Mouse (Mus musculus) hindbrain, postnatal 0 days (tissue): Measurements from ENCODE around the gene Olfr1177-ps. TPM values are rescaled to one million over a fixed set of nuclear protein-coding genes. Genes with fewer than 3 reads are reported as not detected.

Experiments used
- ATAC-seq: fragments of 200-750 bp; cut with Nextera tagmentation; 2 replicates; pipeline ENCODE4 v1.8.0; 2017; ENCODE audit warnings: mild to moderate bottlenecking, moderate TSS enrichment, moderate library complexity
- DNase-seq: peaks from one replicate; pipeline ENCODE4 v3.0.0-alpha.2; 2015; ENCODE audit warnings: low spot score
- H3K27ac ChIP-seq: fragments of 300-500 bp; sonication (generic); 2 replicates; pipeline ENCODE4 v1.5.1; 2014; ENCODE audit warnings: mild to moderate bottlenecking
- H3K27me3 ChIP-seq: fragments of 300-500 bp; sonication (generic); 2 replicates; pipeline ENCODE4 v1.6.1; 2014; ENCODE audit warnings: low read length, mixed read lengths; ENCODE audit not compliant: insufficient read depth
- H3K36me3 ChIP-seq: fragments of 300-500 bp; sonication (generic); 2 replicates; pipeline ENCODE4 v1.6.1; 2014; ENCODE audit warnings: low read length, mixed read lengths; ENCODE audit not compliant: insufficient read depth
- H3K4me1 ChIP-seq: fragments of 300-500 bp; sonication (generic); 2 replicates; pipeline ENCODE4 v1.6.1; 2014; ENCODE audit warnings: antibody characterized with exemption, low read length, mixed read lengths; ENCODE audit not compliant: insufficient read depth
- H3K4me2 ChIP-seq: fragments of 300-500 bp; sonication (generic); 2 replicates; pipeline ENCODE4 v1.6.1; 2014; ENCODE audit warnings: low read depth, mild to moderate bottlenecking, low read length, moderate library complexity, mixed read lengths
- H3K4me3 ChIP-seq: fragments of 300-500 bp; sonication (generic); 2 replicates; pipeline ENCODE4 v1.5.1; 2014; ENCODE audit warnings: low read length
- H3K9ac ChIP-seq: fragments of 300-500 bp; sonication (generic); replicated peaks from 2 replicates; pipeline ENCODE4 v1.6.1; 2014; ENCODE audit warnings: mild to moderate bottlenecking, low read length, moderate library complexity, mixed read lengths
- H3K9me3 ChIP-seq: fragments of 300-500 bp; sonication (generic); 2 replicates; pipeline ENCODE4 v1.6.1; 2016; ENCODE audit warnings: low read length, mixed read lengths
- CTCF ChIP-seq: IDR thresholded peaks from 2 replicates; pipeline ENCODE4 v1.5.1; 2016; ENCODE audit warnings: antibody characterized with exemption, control low read depth, low read depth
- WGBS: fragments of 180-500 bp; shearing (Covaris S2); extraction: QIAGEN DNeasy Blood & Tissue Kit; methylation state at CpG from one replicate; pipeline ENCODE4 v1.1.7; 2014; 5-methylcytosine and 5-hydroxymethylcytosine counted together
- polyA plus RNA-seq: library from polyadenylated mRNA; unstranded; fragments of >200 nt; fragmentation: Nextera tagmentation; extraction: Ambion mirVana; gene quantifications from 2 replicates; pipeline ENCODE4 v1.2.1, GENCODE M21; 2015
- total RNA-seq: library from RNA; depleted of rRNA; stranded (reverse); fragments of >200 nt; gene quantifications from 2 replicates; pipeline ENCODE4 v1.2.3, GENCODE M21; 2014; rRNA removed

Olfr1177-ps gene
- not detected in 2 replicates for total RNA-seq
- not detected in 2 replicates for polyA plus RNA-seq

DNA sequence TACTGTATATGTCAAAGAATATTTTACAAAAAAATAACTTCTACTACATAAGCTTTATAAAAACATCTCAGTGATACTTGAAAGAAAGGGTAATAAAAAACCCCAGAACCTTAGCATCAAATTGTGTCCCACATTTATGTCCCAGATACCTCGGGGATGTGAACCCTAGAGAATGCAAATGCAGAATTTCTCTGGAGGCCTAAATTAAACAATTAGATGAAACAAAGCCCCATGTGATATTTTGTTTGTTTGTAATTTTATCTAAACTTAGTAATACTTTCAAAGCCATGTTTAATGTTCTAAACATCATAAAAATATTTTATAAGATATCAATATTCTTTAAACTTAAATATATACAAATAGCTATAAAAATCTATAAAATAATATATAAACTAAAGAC lies at the start of gene Olfr1177-ps:
Olfr1177-ps (minus strand) TSS at position 101 of the 400 bp plus-strand sequence.
- no peak within 1 kb of the TSS for H3K4me3 ChIP-seq
- H3K27ac ChIP-seq = no peak within 1 kb of the TSS
- ATAC-seq (no peak), DNase-seq (no peak)
- no peaks in the 10 kb centered on the region for H3K27me3 ChIP-seq
- no peaks in the 10 kb centered on the region for H3K36me3 ChIP-seq
- WGBS = 93% methylated on average over 1 of the region's 1 CpGs
- H3K9ac ChIP-seq = no peak within 1 kb of the TSS
- TF ChIP-seq CTCF = no peak
- H3K4me2 ChIP-seq = no peak within 1 kb of the TSS
- H3K4me1 ChIP-seq = no peaks in the 10 kb centered on the region
- H3K9me3 ChIP-seq = no peaks in the 10 kb centered on the region

DNA sequence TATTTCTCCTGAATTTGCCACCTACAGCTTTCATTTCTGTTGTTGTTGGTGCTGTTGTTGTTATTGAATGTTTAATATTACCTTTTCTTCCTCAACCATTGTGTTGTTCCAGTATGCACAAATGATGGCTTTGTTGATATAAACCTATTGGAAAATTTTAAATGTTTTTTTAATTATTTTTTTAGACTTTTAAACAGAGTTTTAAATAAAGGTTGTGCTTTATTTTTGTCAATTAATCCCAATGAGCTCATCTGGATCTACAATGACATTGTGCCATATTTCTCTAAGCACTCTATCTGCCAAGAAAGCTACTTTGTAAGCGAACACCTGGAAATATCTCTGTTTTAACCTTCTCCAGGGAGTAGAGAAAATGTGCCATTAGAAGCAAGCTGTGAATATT lies 40.5 kb upstream of the Olfr1177-ps start, which contains the start of gene Olfr1178:
Olfr1178 (plus strand) TSS at position 301 of the 400 bp plus-strand sequence.
- DNase-seq = no peak
- 71% methylated on average over 1 of the region's 1 CpGs for WGBS

DNA sequence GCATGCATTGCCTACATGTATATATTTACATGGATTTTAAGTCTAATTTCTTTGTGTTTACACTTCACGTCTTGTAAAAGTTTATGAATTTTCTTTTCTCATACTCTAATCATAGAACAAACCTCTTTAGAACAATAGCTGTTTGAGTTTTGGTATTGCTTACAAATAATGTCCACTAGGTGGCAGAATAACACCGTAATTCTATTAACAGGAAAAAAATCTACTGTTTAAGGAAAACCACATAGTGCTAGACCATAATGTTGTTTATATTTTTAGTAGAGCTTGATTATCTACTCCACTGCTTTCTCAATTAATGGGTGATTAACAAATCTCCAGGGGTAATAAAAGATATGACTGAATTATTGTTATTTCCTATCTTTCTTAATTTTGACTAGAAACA lies 10.0 kb upstream of the Olfr1177-ps start:
- peak; percentile 82 for DNase-seq
- H3K36me3 ChIP-seq = no peaks in the 10 kb centered on the region
- no peak overlapping the region for H3K4me2 ChIP-seq
- peak; percentile 55; the same call in 1 of the 2 replicates for ATAC-seq
- H3K9ac ChIP-seq = no peak overlapping the region
- no peak overlapping the region for H3K27ac ChIP-seq
- TF ChIP-seq CTCF = peak; percentile 66
- no peaks in the 10 kb centered on the region for H3K27me3 ChIP-seq
- no peaks in the 10 kb centered on the region for H3K9me3 ChIP-seq
- 6% methylated on average over 2 of the region's 2 CpGs for WGBS
- H3K4me3 ChIP-seq = no peak overlapping the region
- no peaks in the 10 kb centered on the region for H3K4me1 ChIP-seq

More for the DNA sequence above, 40.5 kb upstream of the Olfr1177-ps start, which contains the start of gene Olfr1178:
- H3K4me2 ChIP-seq = no peak within 1 kb of the TSS
- H3K9me3 ChIP-seq = no peaks in the 10 kb centered on the region
- H3K9ac ChIP-seq = no peak within 1 kb of the TSS
- H3K27me3 ChIP-seq = no peaks in the 10 kb centered on the region
- H3K36me3 ChIP-seq = no peaks in the 10 kb centered on the region
- H3K27ac ChIP-seq = no peak within 1 kb of the TSS
- no peak for TF ChIP-seq CTCF
- no peaks in the 10 kb centered on the region for H3K4me1 ChIP-seq
- H3K4me3 ChIP-seq = no peak within 1 kb of the TSS
- ATAC-seq = no peak

DNA sequence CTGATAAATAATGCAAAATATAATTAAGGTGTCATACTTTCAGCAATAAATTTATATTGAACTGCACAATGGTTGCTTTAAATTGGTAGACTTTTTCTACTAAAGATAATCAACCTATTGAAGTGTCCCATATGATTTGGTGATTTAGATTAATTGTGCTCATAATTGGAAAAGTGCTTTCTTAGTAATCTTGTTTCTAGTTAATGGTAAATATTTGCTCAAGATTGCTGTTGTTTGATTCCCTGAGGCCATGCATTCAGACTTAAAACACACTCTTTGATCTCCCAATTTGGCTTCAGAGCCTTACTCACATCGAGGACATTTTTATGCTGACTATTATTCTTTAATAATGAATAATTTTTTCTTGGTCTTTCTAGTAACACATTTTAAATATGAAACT lies 9.9 kb downstream of the Olfr1177-ps start, which contains the start of gene Olfr1176:
Olfr1176 (plus strand) TSS at position 301 of the 400 bp plus-strand sequence.
- H3K9ac ChIP-seq = no peak within 1 kb of the TSS
- H3K27ac ChIP-seq = no peak within 1 kb of the TSS
- H3K4me3 ChIP-seq = no peak within 1 kb of the TSS
- H3K36me3 ChIP-seq = no peaks in the 10 kb centered on the region
- H3K4me1 ChIP-seq = no peaks in the 10 kb centered on the region
- no peak for ATAC-seq
- WGBS = 62% methylated on average over 1 of the region's 1 CpGs
- TF ChIP-seq CTCF = no peak
- no peaks in the 10 kb centered on the region for H3K27me3 ChIP-seq
- DNase-seq = no peak
- no peaks in the 10 kb centered on the region for H3K9me3 ChIP-seq
- H3K4me2 ChIP-seq = no peak within 1 kb of the TSS

DNA sequence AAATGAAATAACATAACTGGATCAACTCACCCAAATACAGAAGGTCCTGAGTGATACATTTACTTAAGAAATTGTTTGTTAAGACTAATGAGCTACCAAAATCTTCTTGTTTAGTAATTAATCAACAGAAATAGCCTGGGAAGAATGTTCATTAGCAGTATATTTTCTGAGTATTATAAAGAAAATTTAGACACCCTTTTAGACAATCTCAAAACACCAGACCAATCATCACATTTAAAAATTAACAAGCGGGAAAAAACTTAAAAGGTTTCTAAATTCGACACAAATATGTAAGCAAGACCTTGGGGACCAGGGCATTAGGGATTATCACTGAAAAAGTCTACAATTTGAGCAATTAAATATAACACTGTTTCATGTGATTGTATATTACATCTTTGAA lies 19.2 kb downstream of the Olfr1177-ps start, which contains the start of gene Olfr1175-ps:
Olfr1175-ps (minus strand) TSS at position 101 of the 400 bp plus-strand sequence.
- no peak for TF ChIP-seq CTCF
- ATAC-seq = no peak
- Histone ChIP-seq H3K27ac (no peak within 1 kb of the TSS), H3K4me1 (no peaks in the 10 kb centered on the region), H3K4me3 (no peak within 1 kb of the TSS), H3K27me3 (no peaks in the 10 kb centered on the region), H3K4me2 (no peak within 1 kb of the TSS), H3K9me3 (no peaks in the 10 kb centered on the region), H3K9ac (no peak within 1 kb of the TSS), H3K36me3 (no peaks in the 10 kb centered on the region)
- no peak for DNase-seq
- 92% methylated on average over 2 of the region's 2 CpGs for WGBS

DNA sequence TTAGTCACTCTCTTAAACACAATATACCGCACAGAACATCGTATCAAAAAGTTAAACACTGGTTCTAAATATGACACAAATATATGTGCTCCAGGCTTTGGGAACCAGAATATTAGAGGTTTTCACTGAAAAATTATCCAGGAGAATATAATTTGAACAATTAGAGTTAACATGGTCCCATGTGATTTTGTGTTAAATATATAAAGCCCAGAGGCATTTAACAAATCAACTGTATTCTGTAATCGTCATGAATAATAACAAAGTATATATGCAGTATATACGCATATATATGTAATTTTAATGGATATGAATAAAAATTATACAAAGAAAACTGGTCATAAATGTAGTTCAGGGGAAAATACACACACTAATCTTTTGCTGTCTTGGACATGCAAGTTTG lies 31.3 kb downstream of the Olfr1177-ps start, which contains the start of gene Olfr1174-ps:
Olfr1174-ps (minus strand) TSS at position 101 of the 400 bp plus-strand sequence.
- H3K27me3 ChIP-seq = no peaks in the 10 kb centered on the region
- H3K27ac ChIP-seq = no peak within 1 kb of the TSS
- H3K4me1 ChIP-seq = no peaks in the 10 kb centered on the region
- TF ChIP-seq CTCF = no peak
- no peak within 1 kb of the TSS for H3K4me2 ChIP-seq
- ATAC-seq (no peak), DNase-seq (no peak)
- H3K9ac ChIP-seq = no peak within 1 kb of the TSS
- no peak within 1 kb of the TSS for H3K4me3 ChIP-seq
- no peaks in the 10 kb centered on the region for H3K9me3 ChIP-seq
- 90% methylated on average over 4 of the region's 4 CpGs for WGBS
- H3K36me3 ChIP-seq = no peaks in the 10 kb centered on the region

Other genes starting within 250 kb of the Olfr1177-ps start
- not detected in 2 replicates for gene Olfr1166, start 218.2 kb downstream of the Olfr1177-ps start, total RNA-seq
- gene Olfr1166, start 218.2 kb downstream of the Olfr1177-ps start, polyA plus RNA-seq = not detected in 2 replicates
- gene Olfr1167, start 191.3 kb downstream of the Olfr1177-ps start, total RNA-seq = not detected in 2 replicates
- not detected in 2 replicates for gene Olfr1167, start 191.3 kb downstream of the Olfr1177-ps start, polyA plus RNA-seq
- gene Olfr1168, start 164.6 kb downstream of the Olfr1177-ps start, total RNA-seq = not detected in 2 replicates
- gene Olfr1168, start 164.6 kb downstream of the Olfr1177-ps start, polyA plus RNA-seq = not detected in 2 replicates
- gene Olfr1170, start 118.2 kb downstream of the Olfr1177-ps start, total RNA-seq = not detected in 2 replicates
- not detected in 2 replicates for gene Olfr1170, start 118.2 kb downstream of the Olfr1177-ps start, polyA plus RNA-seq
- not detected in 2 replicates for gene Olfr1173, start 66.6 kb downstream of the Olfr1177-ps start, total RNA-seq
- gene Olfr1173, start 66.6 kb downstream of the Olfr1177-ps start, polyA plus RNA-seq = not detected in 2 replicates
- gene Olfr1174-ps, start 31.4 kb downstream of the Olfr1177-ps start, total RNA-seq = not detected in 2 replicates
- not detected in 2 replicates for gene Olfr1174-ps, start 31.4 kb downstream of the Olfr1177-ps start, polyA plus RNA-seq
- not detected in 2 replicates for gene Olfr1175-ps, start 19.3 kb downstream of the Olfr1177-ps start, total RNA-seq
- gene Olfr1175-ps, start 19.3 kb downstream of the Olfr1177-ps start, polyA plus RNA-seq = not detected in 2 replicates
- not detected in 2 replicates for gene Olfr1176, start 9.8 kb downstream of the Olfr1177-ps start, total RNA-seq
- gene Olfr1176, start 9.8 kb downstream of the Olfr1177-ps start, polyA plus RNA-seq = not detected in 2 replicates
- not detected in 2 replicates for gene Olfr1178, start 40.6 kb upstream of the Olfr1177-ps start, total RNA-seq
- not detected in 2 replicates for gene Olfr1178, start 40.6 kb upstream of the Olfr1177-ps start, polyA plus RNA-seq
- not detected in 2 replicates for gene Olfr1179, start 60.0 kb upstream of the Olfr1177-ps start, total RNA-seq
- not detected in 2 replicates for gene Olfr1179, start 60.0 kb upstream of the Olfr1177-ps start, polyA plus RNA-seq
- not detected in 2 replicates for gene Olfr1180, start 72.7 kb upstream of the Olfr1177-ps start, total RNA-seq
- not detected in 2 replicates for gene Olfr1180, start 72.7 kb upstream of the Olfr1177-ps start, polyA plus RNA-seq
- not detected in 2 replicates for gene Olfr1181, start 79.7 kb upstream of the Olfr1177-ps start, total RNA-seq
- gene Olfr1181, start 79.7 kb upstream of the Olfr1177-ps start, polyA plus RNA-seq = not detected in 2 replicates
- not detected in 2 replicates for gene Gm13757, start 102.6 kb upstream of the Olfr1177-ps start, total RNA-seq
- not detected in 2 replicates for gene Gm13757, start 102.6 kb upstream of the Olfr1177-ps start, polyA plus RNA-seq
- not detected in 2 replicates for gene Olfr1183, start 108.4 kb upstream of the Olfr1177-ps start, total RNA-seq
- gene Olfr1183, start 108.4 kb upstream of the Olfr1177-ps start, polyA plus RNA-seq = not detected in 2 replicates
- not detected in 2 replicates for gene Olfr1184, start 137.1 kb upstream of the Olfr1177-ps start, total RNA-seq
- gene Olfr1184, start 137.1 kb upstream of the Olfr1177-ps start, polyA plus RNA-seq = not detected in 2 replicates
- not detected in 2 replicates for gene Olfr1185-ps1, start 146.8 kb upstream of the Olfr1177-ps start, total RNA-seq
- gene Olfr1185-ps1, start 146.8 kb upstream of the Olfr1177-ps start, polyA plus RNA-seq = not detected in 2 replicates
- gene Olfr1186, start 172.1 kb upstream of the Olfr1177-ps start, total RNA-seq = not detected in 2 replicates
- not detected in 2 replicates for gene Olfr1186, start 172.1 kb upstream of the Olfr1177-ps start, polyA plus RNA-seq
- gene Olfr1188, start 210.4 kb upstream of the Olfr1177-ps start, total RNA-seq = not detected in 2 replicates
- gene Olfr1188, start 210.4 kb upstream of the Olfr1177-ps start, polyA plus RNA-seq = not detected in 2 replicates
- gene Olfr1189, start 240.0 kb upstream of the Olfr1177-ps start, total RNA-seq = not detected in 2 replicates
- gene Olfr1189, start 240.0 kb upstream of the Olfr1177-ps start, polyA plus RNA-seq = not detected in 2 replicates